Mouse (Mus musculus): ENCODE results near the gene Znhit1.
A peak's percentile ranks its signal among the peaks of the same experiment; 100 is the strongest.

Znhit1 gene

DNA sequence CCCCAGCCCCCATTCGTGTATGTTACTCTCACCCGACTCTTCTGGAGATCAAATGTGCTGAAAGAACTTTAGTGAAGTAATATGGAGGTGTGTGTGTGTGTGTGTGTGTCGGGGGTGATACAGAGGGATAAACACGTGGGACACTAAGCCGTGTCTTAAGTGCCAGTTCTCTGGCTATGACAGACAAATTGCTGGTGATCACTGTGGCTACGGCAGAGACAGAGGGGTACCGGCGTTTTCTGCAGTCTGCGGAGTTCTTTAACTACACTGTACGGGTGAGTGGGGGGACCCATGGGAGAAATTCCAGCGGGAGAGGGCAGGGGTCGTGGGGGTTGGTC lies at the start of gene Znhit1:
Znhit1 (minus strand) TSS at position 88 of the 338 bp plus-strand sequence.
- DNase-seq (ENCODE audit: low spot score) = no peak

DNA sequence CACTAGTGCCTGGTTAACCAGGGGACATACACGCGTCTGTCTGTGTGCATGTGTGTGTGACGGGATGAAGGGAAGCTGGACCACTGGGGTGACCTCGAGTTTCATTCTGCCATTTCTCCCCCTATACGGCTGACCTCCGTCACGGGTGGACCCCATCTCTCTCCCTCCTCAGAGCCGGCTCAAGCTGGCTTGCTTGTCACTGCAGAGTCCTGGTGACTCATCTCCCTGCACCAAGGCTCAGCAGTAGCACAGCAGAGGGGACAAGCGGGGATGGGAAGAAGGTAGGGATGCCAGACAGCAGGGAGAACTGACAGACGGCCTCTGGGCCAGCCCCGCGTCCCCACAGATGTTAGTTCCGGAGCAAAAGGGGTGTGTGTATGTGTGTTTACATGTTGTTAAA lies 48.4 kb upstream of the Znhit1 start:
- DNase-seq (ENCODE audit: low spot score) = no peak

DNA sequence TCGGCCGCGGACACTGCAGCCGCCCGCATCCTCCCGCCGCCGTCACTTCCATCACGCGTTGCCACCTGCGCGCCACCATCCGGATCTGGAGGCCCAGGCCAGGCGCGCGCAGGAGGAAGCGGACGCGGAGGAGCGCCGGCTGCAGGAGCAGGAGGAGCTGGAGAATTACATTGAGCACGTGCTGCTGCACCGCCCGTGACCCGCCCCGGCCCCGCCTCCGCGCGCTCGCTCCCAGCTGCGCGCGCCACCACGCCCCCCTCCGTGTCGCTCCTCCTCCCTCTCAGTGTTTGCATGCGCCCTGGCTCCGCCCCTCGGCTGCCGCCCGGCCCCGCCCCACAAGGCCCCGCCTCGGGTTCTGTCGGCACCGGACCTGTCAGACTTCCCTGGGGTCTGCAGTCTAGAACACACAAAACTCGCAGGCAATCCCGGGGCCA lies 44.8 kb upstream of the Znhit1 start:
- DNase-seq (ENCODE audit: low spot score) = peak; percentile 92

DNA sequence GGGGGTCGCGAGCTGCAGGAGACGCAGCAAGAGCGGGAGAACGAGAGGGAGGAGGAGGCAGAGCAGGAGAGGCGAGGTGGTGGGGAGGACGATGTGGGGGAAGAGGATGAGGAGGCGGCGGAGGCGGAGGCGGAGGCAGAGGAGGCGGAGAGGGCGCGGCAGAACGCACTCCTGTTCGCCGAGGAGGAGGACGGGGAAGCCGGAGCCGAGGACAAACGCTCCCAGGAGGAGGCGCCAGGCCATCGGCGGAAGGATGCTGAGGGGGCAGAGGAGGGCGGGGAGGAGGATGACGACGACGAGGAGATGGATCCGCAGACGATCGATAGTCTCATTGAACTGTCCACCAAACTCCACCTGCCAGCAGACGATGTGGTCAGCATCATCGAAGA lies 44.2 kb upstream of the Znhit1 start:
- DNase-seq (ENCODE audit: low spot score) = no peak

DNA sequence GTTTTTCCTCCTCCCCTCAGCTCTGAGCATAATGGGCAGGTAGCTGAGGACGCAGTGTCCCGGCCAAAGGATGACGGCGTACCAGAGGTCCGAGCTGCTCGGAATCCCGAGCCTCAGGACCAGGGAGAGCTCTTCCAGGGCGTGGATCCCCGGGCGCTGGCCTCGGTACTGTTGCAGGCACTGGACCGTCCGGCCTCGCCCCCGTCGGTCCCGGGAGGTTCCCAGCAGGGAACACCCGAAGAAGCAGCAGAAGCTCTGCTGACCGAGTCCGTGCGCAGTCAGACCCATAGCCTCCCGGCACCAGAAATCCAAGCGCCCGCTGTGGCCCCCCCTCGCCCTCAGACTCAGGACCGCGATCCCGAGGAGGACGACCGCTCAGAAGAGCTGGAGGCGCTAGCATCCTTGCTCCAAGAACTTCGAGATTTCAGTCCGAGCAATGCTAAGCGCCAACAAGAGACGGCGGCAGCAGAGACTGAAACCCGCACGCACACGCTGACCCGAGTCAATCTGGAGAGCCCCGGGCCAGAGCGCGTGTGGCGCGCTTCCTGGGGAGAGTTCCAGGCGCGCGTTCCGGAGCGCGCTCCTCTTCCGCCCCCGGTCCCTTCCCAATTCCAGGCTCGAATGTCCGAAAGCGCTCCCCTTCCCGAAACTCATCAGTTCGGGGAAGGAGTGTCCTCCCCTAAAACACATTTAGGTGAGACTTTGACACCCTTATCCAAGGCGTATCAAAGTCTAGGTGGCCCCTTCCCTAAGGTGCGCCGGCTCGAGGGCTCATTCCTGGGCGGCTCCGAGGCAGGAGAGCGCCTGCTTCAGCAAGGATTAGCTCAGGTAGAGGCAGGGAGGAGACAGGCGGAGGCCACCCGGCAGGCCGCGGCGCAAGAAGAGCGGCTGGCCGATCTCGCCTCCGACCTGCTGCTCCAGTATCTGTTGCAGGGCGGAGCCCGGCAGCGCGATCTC lies 43.5 kb upstream of the Znhit1 start:
- DNase-seq (ENCODE audit: low spot score) = peak; percentile 44

DNA sequence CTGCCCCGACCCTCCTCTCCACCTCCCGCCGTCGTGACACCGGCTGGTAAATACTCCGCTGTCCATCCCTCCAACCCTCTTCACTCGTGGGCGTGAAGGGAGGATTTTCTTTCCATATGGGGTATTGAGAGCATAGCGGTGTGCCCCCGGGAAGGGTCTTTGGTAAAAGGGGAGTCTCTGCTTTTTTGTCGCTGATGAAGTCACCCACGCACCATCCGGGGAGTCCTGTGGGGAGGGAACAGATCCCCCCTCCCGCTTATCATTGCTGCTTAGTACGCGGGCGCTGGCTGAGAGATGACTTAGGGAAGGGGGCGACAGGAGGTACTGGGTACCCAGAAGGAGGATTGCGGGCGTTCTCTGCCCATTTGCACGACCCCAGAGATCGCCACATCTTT lies 42.6 kb upstream of the Znhit1 start:
- DNase-seq (ENCODE audit: low spot score) = no peak

DNA sequence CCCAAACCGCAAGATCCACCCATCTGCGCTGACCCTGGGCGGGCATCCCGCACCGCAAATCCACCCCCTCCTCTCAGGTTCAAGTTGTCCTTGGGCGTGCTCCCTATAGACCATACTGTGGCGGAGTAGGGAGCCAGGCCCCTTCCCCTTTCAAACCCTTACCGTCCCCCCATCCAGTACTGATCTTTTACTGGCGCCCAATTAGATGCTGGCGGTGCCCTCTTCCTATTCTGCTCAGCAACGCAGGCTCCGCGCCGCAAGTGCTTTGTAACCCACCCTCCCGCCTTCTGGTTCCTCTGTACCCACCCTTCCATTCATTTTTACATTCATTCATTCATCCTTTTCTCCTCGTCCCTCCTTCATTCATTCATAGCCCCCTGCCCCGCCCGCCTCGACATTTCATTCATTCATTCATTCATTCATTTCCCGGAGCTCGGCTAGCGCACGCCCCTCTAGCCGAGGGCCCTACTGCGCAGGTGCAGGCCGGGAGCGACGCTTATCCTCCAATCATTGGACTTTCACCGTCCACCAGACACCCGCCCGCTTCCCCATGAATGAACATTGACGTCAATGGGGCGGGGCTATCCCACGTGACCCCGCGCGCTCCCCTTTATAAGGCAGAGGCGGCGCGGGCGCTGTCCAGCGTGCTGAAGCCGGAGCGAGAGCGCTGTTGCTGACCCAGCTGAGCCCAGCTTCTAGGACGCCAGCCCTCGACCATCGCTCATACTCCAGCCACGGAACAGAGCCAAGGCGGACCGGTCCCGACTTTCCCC lies 42.0 kb upstream of the Znhit1 start:
- DNase-seq (ENCODE audit: low spot score) = peak; percentile 95

DNA sequence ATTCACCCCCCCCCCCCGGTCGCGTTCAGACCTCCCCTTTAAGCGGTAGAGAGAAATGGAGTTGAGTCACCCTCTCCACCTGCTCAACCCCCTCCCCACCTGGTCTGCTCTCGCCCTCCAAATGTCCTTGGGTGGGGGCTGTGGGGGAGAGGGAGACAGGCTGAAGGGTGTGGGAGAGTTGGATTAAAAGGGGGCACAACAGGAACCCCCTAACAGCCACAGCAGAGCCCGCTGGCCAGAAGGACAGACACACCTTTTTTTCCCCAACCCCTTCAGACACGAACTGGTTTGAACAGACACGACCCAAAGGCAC lies 41.4 kb upstream of the Znhit1 start:
- DNase-seq (ENCODE audit: low spot score) = no peak

DNA sequence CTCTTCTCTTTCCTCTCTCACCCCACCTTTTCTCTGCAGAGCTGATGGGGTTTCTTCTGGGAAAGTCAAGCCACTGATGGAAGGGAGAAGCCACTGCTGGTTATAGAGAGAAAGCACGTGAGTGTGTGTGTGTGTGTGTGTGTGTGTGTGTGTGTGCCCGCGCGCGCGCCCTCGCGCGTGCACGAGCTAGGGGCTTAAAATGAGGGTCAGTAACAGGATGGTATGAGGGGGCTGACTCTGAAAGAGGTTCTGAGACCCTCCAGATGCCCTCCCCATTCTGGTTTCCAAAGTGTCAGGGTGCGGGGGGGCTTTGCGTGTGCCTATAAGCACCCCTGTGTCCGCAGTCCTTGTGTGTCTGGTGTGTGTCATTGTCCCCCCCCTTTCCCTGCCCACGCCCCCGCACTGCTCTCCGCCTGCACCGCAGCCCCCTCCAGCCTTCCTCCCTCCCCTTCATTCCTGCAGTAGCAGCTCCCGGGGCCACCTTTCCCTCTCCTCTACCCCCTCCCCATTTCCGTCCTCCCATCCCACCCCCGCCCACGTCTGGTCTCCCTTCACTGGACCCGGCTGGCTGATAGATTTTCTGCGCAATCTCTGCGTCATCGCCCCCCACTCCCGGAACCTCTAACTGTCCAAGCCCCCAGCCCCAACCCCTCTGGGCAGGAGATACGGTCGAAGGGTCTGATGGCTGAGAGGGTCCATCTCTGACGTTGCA lies 40.9 kb upstream of the Znhit1 start:
- no peak for DNase-seq (ENCODE audit: low spot score)

DNA sequence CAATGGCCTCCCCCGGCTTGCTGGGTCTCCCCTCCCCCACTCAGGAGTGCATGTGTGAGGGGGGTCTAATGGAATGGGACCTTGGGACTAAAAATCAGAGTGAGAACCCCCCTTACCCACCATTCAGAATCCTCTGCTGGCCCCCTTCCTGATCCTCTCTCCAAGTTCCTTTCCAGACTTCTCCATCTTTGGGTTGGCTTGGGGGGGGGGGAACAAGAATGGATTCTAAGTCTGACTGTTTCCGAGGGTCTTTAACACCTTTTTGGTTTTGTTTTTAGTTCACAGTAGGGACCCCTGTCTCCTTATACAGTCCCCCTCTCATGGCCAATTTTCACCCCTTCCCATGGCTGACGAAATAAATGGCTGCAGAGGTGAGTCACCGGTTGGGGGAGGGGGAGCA lies 38.3 kb upstream of the Znhit1 start, which contains the start of gene Vgf:
Vgf (plus strand) TSS at position 301 of the 400 bp plus-strand sequence.
- no peak for DNase-seq (ENCODE audit: low spot score)

DNA sequence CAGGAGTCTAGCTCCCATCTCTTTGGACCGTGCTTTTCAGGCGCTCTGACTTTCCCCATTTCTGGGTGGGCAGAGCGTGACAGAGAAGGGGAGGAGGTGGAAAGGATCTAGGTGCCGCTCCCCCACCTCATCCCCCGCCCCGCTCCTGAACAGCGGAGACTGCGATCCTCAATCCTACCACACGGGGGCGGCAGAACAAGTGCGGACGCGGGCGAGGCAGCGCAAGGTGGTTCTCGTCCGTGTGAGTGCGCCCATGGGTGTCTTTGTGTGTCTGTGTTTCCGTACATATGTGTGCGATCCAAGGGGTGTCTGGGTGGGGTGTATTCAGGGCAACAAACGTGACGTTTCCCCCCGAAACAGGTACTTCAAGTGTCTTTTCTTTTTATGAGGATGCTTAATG lies 37.3 kb upstream of the Znhit1 start:
- DNase-seq (ENCODE audit: low spot score) = peak; percentile 78

DNA sequence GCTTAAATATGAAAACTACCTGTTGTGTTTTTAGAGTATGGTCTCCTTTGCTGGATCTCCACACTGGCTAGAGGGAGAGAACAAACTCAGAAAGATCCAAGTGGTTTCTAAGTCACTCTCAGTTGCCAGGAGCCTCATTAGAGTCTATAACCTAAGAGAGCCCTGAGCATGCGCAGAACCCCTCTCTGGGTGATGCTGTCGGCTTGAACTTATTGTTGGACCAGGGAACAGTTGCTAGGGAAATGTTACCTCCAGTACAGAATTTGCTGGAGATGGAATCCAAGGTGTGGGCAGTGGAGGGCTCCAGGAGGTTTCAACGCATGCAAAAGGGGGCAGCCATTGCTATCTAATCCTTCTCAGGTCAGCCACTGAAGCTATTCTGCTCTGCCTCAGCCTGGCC lies 36.5 kb upstream of the Znhit1 start:
- DNase-seq (ENCODE audit: low spot score) = no peak

DNA sequence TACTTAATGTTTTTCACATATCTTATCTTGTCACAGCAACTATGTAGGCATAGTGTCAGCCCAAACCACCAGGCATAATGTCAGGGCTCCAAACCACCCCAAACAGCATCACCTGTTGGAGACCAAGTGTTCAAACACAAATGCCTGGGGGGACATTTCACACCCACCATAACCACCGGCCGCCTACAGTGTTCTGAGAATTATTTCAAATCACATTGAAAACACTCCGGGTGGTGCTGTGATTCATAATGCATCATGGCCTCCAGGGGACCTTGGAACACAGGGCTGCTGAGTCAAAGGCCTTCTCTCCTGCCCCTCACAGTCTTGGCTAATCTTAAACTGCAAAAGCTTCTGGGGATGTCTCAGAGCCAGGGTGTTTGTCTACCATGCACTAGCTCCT lies 28.1 kb upstream of the Znhit1 start:
- DNase-seq (ENCODE audit: low spot score) = no peak

DNA sequence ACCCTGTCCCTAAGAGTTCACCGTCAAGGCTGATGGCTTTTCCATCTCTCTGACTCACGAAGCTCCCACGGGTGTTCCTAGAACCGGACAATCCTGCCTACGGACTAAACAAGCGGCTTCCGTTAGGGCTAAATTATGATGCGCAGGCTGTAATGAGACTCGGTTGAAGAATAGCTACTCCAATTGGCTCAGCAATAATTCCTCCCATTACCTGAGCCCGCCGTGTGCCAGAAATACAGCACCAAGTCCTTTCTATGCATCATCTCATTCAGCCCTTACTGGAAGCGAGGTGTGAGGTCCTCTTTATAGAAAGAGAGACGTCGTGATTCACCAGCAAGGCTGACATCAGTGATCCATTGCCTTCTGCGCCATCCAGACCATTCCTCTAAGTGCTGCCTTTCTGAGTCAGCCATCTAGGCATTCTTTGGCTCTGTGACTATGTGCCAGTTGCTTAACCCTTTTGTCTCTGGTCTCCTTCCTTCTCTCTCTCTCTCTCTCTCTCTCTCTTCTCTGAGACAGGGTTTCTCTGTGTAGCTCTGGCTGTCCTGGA lies 24.7 kb upstream of the Znhit1 start:
- DNase-seq (ENCODE audit: low spot score) = no peak

DNA sequence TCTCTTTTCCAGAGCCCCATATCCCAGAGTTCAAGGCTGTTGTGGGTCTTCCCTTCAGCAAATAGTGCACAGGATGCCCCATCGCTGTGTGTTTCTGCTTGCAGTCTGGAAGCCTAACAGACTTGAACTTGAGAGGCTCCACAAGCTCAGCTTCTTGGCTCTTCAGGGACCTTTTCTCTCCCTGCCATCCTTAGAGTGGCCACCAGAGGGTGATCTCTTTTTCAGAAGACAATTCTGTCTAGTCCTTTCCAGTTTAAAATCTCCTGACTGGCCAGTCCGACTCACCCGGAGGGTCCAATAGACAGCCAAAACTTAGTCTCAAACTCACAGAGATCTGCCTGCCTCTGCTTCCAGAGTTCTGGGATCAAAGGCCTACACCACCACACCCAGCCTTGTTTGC lies 22.2 kb upstream of the Znhit1 start:
- peak; percentile 59 for DNase-seq (ENCODE audit: low spot score)

DNA sequence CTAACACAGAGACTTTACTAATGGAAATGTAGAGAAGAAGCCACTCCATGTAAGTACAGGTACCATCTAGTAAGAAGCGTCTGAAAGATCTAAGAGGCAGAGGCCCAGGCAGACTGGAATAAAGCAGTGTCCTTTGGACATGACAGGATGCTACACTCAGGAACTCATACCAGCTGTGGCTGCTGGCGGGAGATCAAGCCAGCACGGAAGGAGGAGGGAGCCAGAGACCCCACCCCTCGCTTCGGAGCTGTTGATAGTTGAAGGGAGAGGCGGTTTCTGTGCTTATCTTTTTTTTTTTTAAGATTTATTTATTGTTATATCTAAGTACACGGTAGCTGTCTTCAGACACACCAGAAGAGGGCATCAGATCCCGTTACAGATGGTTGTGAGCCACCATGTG lies 19.5 kb upstream of the Znhit1 start:
- no peak for DNase-seq (ENCODE audit: low spot score)

DNA sequence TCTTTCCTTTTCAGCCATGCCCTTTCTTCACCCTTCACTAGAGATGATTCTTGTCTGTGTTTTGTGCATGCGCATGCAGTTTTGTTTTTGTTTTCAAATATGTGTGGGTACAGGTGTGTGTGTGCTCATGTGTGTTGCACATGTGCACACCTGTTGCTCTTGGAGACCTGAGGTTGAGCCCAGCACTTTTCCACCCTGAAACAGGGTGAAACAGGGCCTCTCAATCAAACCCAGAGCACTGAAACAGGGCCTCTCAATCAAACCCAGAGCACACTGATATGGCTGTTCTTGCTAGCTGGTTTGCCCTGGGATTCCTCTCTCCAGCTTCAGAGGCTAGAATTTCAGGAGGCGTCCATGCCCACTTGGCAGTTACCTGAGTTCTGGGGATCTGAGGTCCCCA lies 12.8 kb upstream of the Znhit1 start:
- DNase-seq (ENCODE audit: low spot score) = no peak

DNA sequence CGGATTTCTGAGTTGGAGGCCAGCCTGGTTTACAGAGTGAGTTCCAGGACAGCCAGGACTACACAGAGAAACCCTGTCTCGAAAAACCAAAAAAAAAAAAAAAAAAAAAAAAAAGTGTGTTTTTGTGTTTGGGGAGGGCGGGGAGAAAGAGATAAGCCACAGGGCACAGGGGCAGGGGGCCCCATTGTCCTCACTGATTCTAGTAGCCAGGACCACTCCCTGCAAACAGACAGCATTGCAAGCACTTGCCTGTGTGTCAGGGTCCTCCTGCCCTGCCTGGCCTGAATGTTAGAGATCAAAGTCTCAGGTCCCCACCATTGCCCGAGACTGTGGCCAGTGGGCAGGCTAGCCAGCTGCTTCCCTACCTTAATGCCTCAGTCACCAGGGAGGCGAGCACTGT lies 11.6 kb upstream of the Znhit1 start:
- DNase-seq (ENCODE audit: low spot score) = no peak

DNA sequence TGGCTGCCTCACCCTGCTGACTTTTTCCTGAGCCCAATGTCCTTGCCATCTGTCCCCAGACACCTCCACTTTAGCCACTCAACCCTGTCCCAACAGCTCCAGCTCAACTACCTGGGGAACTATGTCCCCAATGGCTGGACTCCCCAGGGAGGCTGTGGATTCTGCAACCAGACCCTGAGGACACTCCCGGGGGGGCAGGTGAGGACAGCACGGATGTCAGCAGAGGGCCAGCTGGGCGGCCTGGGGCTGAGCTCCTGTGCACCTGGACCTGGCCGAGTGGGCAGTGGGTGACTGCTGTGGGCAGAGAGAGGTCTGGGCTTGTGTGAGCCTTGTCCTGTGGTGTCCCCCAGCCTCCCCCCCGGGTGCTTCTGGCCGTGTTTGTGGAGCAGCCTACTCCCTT lies 2.0 kb upstream of the Znhit1 start:
- DNase-seq (ENCODE audit: low spot score) = no peak

DNA sequence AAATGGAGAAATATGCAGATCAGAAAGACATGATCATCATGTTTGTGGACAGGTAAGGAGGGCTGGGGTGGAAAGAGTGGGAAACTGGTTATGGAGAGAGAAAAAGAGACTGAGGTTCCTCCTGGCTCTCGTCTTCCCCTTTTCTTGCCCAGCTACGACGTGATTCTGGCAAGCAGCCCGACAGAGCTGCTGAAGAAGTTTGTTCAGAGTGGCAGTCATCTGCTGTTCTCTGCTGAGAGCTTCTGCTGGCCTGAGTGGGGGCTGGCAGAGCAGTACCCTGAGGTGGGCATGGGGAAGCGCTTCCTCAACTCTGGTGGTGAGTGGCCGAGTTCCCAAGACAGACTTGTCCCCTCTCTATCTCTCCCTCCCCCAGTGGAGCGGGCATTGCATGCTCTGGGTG lies 599 bp upstream of the Znhit1 start:
- DNase-seq (ENCODE audit: low spot score) = peak; percentile 32

DNA sequence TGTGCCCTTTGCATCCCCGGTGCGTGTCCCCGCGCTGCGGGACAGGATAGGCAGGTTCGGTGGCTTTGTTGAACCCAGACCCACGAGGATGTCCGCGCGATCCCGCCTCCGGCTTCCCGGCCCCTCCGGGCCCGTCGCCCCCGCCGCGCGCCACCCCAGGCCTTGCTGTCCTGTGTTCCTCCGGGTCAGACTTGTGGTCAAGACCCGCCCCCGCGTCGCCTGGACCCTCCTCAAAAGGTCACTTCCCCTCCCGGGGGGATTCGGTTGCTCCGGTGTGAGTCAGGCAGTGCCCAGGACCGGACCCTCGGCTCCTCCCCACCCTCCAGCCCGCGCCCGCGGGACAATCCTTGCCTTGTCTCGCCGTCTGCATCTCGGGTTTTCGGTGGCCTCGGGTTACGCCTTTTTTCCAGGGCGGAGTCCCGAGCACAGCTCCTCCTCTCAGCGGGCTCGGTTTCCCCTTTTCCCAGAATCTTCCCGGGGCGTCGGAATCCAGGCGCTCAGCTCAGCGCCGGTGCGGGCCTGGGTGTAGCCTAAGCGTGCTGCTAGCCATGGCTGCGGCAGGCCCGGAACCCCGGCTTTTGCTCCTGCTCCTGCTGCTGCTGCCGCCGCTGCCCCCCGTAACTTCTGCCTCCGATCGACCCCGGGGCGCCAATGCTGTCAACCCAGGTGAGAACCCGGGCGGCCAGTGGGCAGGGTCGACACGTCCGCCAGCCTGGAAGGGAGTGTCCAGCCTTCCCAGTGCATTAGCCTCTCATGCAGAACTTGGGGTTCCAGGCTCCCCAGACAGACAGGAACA lies 485 bp downstream of the Znhit1 start:
- DNase-seq (ENCODE audit: low spot score) = peak; percentile 80

DNA sequence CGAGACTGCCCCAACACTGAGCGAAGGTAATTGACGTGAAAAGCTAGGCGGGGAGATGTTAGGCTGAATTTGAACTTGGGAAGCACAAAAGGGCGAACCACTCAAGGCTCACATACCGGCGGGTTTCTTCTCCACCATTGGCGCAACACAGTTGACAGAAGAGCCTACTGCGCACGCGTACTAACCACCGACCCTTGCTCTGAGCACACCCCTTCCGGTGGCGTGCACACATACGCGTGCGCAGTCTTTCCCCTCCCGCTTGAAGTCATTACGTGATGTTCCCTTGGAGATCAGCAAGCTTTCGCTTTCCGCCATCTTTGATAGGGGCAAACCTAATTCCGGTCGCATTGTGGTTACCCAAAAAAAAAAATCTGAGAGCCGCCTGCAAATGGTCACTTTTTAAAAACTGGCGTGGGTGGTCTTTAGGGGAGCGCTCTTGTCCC lies 1.1 kb downstream of the Znhit1 start, which contains the start of gene Plod3:
Plod3 (plus strand) TSS at position 325 of the 443 bp plus-strand sequence.
- DNase-seq (ENCODE audit: low spot score) = peak; percentile 97
